Mouse (Mus musculus) layer of hippocampus, adult 11-12 months (tissue): ENCODE measurements around the gene Bmp10.
"Not testable (repeated sequence)": the region's sequence is repeated elsewhere in the genome, so short reads cannot be mapped to it uniquely, and the experiment has no call there.

Source experiments
- DNase-seq: peaks from one replicate; pipeline ENCODE4 v3.0.0; 2022; ENCODE audit warnings: low spot score

Gene Bmp10

DNA sequence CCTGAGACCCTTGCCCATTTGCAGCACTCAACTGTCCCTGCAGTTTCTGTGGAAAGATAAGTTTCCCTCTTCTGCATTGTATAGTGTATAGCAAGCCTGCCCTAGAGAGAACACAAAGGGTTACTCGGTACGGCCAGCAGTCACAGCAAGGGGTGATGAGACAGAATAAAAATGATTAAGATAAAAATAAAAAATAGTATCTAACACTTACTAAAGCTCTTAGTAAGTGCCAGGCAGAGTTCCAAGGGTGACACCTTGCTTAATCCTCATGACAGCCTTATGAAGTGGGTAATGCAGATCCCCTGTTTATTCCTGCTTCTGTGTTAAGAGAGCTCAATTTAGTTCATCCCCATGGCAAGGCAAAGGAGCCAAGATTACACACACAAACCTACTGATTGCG lies 20.7 kb downstream of the Bmp10 start:
- DNase-seq = no peak

DNA sequence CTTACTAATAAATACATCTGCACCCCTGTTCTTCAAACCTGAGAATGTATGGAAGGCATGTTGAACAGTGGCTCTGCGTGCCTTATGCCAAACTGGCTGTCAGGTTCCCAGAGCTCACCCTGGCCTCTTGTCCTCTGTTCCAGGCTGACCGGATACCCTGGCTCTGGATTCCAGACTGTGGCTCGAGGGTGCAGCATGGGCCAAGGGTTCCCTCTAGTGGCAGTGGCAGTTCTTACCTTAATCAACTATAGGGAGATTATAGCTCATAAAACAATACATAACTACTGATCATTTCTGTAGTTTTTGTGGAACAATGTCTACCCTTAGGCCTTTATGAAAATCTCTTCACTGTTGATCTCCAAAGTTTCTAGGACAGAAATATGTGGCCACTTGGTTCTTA lies 22.2 kb downstream of the Bmp10 start:
- peak; percentile 35 for DNase-seq

DNA sequence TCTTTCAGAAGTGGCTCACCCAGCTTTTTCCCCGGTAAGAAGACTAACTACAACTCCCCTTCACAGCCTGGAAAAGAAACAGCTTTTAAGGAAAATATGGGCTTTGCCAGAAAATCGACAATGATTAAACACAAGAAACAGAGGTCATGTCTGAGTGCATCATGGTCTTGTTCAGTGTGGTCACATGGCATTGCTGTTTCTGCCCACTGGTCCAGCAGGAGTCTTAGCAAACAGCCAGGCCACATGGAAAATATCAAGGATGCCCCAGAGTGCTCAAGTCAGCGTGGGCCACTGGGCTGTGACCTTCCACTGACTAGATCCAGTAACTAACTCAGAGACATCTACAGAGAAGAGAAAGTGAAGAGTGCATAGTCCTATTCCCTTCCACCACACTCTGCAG lies 23.0 kb downstream of the Bmp10 start:
- no peak for DNase-seq

DNA sequence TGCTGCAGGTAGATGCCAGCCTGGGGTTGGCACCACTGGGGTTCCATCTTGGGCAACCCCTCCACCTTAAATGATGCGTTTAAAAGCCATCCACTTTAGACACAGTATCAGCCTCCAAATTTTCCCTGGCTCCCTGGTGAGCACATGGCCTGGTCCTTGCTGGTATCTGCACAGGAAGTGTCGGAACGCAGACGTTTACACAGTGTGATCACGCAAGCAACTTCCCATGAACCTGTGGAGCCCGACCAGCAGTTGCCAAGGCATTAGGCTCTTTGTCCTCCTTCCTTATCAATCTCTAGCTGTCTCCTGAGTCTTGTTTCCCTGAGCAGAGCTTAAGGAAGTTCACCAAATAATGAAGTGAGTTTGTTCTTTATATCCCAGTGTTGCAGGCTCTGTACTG lies 26.7 kb downstream of the Bmp10 start:
- DNase-seq = no peak

DNA sequence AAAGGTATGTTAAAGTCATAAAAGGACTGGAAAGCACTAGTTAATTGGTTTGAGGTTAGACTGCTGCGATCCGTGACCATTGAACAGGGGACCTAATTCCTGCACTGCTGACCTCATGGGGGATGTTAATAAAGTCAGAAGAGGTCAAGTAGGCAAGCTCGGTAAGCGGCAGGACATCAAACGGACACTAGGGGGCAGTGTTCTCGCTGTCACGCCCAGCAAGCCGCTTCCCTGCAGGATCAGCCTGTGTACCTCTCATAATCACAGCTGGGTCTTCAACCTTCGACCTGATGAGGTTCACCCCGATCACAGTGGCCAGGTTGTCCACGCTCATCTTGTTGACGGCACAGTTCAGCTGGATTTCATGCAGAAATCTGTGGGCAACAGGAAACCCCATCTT lies 37.4 kb downstream of the Bmp10 start:
- DNase-seq = peak; percentile 66

DNA sequence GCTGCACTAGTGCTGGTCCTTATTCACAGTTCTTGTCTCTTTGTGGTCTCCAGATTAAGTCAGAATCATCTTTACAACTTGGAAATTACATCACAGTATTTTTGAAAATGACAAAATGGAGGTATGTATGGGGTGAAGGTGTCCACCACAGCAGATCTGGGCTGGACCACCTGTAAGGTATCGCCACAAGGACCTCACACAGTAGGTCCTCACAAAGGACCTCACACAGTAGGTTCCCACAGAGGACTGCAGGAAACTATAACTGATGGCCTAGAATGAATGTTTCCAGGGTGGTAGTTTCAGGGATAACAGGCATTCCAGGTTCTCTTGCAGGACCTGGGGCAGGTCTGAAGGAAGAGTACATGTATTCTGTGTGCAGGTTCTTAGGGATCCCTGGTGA lies 38.6 kb downstream of the Bmp10 start:
- no peak for DNase-seq

DNA sequence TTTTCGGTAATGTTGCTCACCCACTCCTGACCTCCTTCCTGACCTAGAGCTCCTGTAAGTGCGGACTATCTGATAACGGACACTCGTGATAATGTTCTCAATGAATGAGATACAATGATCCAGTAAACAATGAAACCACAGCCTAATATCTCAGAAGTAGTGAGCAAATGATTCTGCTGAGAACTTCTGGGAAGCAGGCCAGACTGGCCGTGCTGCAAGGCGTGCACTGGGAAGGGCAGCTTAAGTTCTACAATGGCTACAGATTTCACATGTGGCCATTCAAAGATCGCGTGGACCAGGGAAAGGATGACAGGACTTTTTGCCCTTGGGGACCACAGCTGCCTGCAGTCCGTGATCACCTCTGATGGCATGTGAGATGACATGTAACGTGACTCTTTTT lies 39.6 kb downstream of the Bmp10 start:
- DNase-seq = no peak

DNA sequence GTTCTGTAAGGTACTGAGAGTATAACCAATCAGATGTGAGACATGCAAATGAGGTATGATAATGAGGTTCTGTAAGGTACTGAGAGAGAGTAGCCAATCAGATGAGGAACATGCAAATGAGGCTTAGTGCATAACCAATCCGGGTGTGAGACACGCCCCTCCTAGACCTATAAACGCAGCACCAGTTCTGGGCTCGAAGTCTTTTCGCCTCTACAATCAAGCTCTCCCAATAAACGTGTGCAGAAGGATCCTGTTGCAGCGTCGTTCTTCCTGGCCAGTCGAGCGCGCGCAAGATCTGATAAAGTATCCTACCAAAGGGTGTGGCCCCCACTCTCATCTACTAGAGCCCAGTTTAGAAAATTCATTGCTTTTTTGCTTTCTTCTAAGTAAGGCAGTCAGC lies 41.3 kb downstream of the Bmp10 start:
- not testable (repeated sequence) for DNase-seq

DNA sequence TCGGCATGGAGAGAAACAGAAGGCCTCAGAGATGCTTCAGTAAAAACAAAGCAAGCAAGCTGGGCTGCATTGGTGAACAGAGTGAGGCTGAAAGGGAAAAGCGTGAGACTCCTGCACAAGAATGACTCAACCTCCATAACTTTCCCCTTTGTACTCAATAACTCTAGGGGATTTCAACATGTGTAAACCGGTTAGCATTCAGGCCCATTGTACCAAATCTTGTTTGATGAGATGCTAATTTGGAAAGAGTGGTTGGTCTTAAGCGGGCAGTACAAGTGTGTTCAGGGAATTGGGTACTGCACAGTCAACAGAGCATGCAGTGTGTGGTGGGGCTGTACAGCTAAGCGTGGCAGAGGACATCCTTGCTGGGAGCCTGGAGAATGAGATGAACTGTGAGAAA lies 46.4 kb downstream of the Bmp10 start:
- no peak for DNase-seq

DNA sequence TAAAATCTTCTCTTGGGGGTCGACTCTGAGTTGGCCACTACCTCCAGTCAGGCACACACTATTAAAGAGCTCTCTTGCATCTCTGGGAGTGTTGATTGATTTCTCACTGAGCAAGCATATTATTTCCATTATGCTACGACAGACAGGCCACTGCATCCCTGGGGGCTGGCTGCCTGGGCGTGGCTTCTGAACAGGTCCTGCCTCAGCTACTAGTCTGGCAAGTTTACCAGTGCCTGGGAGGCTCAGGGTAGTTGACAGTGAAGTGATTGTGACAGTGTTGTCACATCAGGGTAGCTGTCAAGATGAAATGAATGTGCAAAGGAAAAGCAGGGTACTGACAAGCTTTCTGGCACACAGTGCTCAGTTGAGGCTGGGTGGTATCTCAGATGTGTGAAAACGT lies 50.1 kb downstream of the Bmp10 start:
- no peak for DNase-seq

DNA sequence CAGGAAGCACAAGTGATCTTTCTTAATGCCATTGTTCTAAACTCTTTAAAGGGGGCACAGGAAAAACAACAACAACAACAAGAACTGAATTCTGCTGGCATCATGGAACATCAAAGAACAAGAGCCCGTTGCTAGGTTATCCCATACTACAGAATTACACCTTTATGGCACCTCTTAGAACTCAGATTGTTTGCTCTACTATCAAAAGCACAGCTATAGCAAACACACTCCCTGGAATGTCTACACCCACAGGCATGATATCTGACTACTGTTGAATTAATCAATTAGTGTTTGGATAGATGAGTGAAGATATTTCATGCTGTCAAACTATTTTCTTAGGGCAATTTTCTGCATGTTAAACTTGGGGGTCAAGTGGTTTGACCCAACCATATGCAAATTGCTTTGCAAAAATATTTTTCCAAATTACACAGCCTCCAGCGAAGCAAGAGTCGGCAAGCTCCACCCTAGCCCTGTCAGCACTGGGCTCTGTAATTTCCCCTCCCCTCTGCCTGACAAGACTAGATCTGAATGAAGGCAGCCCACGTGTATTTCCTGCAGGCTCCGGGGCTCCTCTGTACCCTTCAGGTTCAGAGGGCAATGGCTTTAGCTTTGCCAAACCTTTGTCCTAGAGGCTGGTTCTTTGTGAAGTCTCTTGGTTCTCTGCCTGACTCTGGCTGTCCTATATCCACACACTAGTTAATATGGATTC lies 50.7 kb downstream of the Bmp10 start:
- no peak for DNase-seq

DNA sequence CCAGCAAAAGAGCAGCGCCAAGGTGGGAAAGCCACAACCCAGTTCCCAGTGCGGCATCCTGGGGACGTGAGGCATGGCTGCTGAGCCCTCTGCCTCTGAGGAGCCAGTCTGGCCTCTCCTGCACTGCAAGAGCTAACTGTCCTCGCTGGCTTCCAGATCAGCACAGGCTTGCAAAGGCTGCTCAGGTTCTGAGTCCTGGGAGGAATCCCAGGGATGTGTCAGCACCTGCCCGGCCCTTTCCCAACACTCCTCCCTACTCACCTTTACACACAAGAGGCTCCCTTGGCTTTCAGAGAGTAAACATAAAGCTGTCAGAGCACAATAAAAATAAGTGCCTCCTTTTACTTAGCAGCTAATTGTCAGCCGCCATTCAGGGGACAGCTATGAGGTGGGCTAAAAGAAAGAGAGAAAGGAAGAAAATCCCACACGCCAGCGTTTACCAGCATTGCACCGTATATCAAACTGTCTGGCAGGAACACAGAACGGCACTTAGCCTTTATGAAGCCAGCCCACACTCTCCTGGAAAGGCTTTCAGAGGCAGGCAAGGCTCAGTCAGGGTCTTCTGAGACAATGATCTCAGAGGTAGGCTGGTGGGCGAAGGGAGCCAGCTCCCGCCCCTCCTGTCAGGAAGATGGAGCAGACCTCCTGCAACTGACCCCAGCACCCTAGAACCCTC lies 54.6 kb downstream of the Bmp10 start:
- no peak for DNase-seq

DNA sequence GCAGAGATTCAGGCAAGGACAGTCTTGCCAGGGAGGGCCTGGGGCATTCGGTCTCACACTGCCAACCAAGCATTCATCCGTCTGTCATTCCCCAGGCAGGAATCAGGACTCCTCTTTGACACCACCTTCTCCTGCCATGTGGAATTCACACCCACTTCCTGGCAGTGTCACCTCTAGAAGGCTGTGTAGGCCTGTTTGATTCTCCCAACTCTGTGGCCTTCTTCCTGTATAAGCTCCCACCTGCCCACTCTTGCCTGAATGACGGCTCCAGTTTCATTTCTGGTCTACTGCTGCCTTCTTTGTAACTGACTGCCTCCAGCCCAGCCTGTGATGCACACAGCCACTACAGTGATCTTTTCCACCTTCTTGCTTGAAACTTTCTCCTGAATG lies 55.1 kb downstream of the Bmp10 start:
- no peak for DNase-seq

DNA sequence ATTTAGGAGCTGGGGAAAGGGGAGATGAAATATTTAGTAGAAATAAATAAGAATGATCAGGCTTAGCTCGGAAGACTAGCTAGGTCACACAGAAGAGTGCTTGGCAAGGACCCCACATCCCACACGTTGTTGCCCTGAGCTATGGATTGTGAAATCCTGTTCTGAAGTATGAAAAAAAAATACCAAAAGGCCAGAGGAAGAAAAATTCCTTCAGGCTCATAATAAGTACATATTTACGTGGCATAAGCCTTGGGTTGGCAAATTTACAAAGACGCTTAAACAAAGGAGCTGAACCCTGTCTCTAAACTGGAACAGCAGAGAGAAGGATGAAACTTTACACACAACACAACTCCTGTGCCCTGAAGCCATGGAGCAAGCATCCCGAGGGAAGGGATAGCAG lies 56.0 kb downstream of the Bmp10 start:
- no peak for DNase-seq
